Mouse (Mus musculus): ENCODE results near the gene Gm17174.
"Not testable (repeated sequence)": the region's sequence is repeated elsewhere in the genome, so short reads cannot be mapped to it uniquely, and the experiment has no call there.

DNA sequence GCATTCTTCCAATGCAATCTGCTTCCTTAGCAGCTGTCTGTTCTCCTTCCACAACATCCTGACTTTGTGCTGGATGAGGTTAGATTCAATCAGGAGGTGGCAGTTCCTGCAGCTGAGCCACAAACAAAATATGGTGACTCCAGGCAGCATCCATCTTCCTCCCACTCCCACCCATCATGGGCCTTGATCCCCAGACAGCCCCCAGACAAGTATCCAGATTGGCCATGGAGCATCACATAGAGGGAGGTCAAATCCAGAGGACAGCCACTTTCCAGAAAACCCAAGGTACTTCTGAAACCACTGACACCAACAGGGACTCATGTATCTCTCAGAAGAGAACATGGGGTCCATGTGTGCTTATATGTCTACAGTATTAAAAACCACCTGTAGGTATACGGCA lies 40.5 kb upstream of the Gm17174 start:
- TF ChIP-seq CTCF (IDR thresholded peaks at IDR 0.05; ENCODE audit: borderline replicate concordance, insufficient read depth, low read length); POLR2A (IDR thresholded peaks at IDR 0.05; ENCODE audit: low read depth, low read length): not testable (repeated sequence)
